Mouse (Mus musculus): Measurements from ENCODE around the gene Siae. TPM values are rescaled to one million over a fixed set of nuclear protein-coding genes. Genes with fewer than 3 reads are reported as not detected.

Gene Siae
- total RNA-seq, 2 experiments from 2014 or later = 6.0 to 7.2 TPM

GRCm38 (mm10) chr9:37669115-37669514 is 113.6 kb downstream of the Siae start, which contains the start of gene Panx3:
TSS of gene Panx3 (minus strand) at chr9:37669235.
- no peak for DNase-seq (ENCODE audit: low spot score in 2 of 2)

- DNase-seq (ENCODE audit: low spot score in 2 of 2) = no peak
Measured at GRCm38 (mm10) chr9:37669678-37670077, 114.2 kb downstream of the Siae start.

- DNase-seq (ENCODE audit: low spot score in 2 of 2) = no peak
Measured at GRCm38 (mm10) chr9:37670261-37670660, 114.8 kb downstream of the Siae start.

DNA sequence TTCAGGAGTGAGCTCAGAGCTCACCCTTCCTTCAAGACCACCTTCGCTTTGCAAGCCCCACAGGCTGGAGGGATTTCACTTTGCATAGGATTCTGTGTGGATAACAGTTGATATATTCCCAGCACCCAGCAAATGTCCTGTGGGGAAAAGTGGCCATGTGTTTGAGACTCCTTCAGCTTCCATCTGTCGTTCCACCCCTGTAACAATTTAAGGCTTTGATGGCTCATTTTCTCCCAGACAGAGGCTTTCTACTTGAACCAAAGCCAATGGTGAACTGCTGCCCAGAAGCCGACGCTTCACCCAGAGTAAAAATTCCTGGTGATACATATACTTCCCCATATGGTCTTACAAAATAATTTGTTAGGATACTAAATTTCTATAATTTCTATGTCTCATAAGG is 119.8 kb downstream of the Siae start:
- no peak for DNase-seq (ENCODE audit: low spot score in 2 of 2)

DNA sequence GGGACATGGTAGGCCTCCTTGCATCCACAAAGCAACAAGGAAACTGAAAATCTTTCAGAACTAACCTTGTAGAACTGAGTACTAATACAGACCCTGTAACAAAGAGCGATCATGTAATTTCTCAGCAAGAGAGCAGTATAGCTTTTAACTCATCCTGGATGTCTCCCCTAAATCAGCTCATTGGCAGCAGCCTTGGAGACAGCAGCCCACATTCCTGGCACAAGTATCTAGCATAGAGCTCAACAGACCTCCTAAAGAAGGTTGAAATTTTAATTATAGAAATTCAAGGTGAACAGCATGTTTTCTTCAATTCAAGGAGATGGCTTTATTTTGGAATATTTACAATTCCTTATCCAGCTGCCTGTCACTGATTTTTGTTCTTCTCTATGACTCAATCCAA is 125.6 kb downstream of the Siae start:
- DNase-seq (ENCODE audit: low spot score in 2 of 2) = no peak

DNA sequence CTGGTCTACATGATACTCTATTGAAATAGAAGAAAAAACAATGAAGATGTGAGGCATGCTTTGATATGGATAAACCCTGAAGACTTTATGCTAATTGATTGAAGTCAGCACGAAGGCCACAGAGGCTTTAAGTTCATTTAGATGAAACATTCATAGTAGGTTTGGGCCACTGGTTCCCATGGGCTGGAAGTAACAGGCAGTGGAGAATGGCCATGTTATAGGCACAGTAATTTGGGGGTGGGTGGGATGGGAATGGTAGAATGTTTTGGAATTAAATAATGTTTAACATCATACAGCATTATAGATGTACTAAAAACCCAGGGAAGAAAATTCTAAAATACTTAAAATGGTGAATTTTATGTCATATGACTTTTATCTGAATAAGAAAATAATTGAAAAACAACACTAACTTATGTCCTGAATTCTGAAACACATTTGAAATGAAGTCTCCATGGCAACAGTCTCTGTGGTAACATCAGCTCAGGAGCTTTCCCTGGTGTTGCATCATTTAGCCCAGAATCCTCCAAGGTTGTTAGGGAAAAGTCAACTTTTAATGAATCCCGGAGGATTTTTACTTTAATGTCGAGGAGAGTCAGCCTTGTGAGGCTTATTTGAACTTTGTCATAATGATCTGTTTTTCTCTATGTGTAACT is 131.9 kb downstream of the Siae start:
- no peak for DNase-seq (ENCODE audit: low spot score in 2 of 2)

DNA sequence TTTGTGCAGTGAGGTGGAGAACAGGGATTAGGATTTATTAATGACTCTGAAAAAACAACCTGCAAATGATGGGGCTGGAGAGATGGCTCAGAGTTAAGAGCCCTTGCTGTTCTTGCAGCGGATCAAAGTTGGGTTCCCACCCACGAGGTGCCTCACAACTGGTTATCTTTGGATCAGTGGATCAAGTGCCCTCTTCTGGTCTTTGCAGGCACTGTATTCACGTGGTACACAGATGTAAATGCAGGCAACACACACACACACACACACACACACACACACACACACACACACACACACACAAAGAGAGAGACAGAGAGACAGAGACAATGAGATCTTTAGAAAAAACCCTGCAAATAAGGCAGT is 132.4 kb downstream of the Siae start:
- no peak for DNase-seq (ENCODE audit: low spot score in 2 of 2)

- DNase-seq (ENCODE audit: low spot score in 2 of 2) = no peak
Measured at GRCm38 (mm10) chr9:37689970-37690686, 134.6 kb downstream of the Siae start.

Other genes starting within 250 kb of the Siae start
- gene Ccdc15, start 207.3 kb upstream of the Siae start, total RNA-seq (2021) = 1 to 10 TPM; 3.7 to 4.2 TPM
- gene Hepacam, start 188.3 kb upstream of the Siae start, total RNA-seq (2021) = under 1 TPM; 0.41 to 0.59 TPM
- 10 to 100 TPM; 23.6 to 27.2 TPM for gene Robo4, start 153.8 kb upstream of the Siae start, total RNA-seq (2021)
- gene Robo3, start 122.5 kb upstream of the Siae start, total RNA-seq (2021) = not detected
- 10 to 100 TPM; 17.7 to 19.5 TPM for gene Msantd2, start 66.4 kb upstream of the Siae start, total RNA-seq (2021)
- 10 to 100 TPM; 50.7 to 55.3 TPM for gene Esam, start 27.6 kb upstream of the Siae start, total RNA-seq (2021)
- gene Vsig2, start 16.4 kb upstream of the Siae start, total RNA-seq (2021) = 1 to 10 TPM; 2.9 to 6.8 TPM
- 1 to 10 TPM; 2.3 to 3.2 TPM for gene Nrgn, start 2.8 kb upstream of the Siae start, total RNA-seq (2021)
- 1 to 10 TPM; 1.4 TPM for gene Spa17, start 58.0 kb downstream of the Siae start, total RNA-seq (2021)
- gene Tbrg1, start 101.6 kb downstream of the Siae start, total RNA-seq (2021) = 10 to 100 TPM; 75.0 to 76.6 TPM
- not detected for gene Panx3, start 113.5 kb downstream of the Siae start, total RNA-seq (2021)
- not detected for gene Olfr160, start 160.6 kb downstream of the Siae start, total RNA-seq (2021)
- not detected for gene Olfr874, start 189.4 kb downstream of the Siae start, total RNA-seq (2021)
- gene Olfr875, start 216.2 kb downstream of the Siae start, total RNA-seq (2021) = not detected
- not detected for gene Olfr876, start 247.3 kb downstream of the Siae start, total RNA-seq (2021)